Mouse (Mus musculus): ENCODE measurements around the gene Ppp1r9b. TPM values are rescaled to one million over a fixed set of nuclear protein-coding genes. Genes with fewer than 3 reads are reported as not detected.

The Ppp1r9b gene
- polyA plus RNA-seq, 1 experiment from 2014 or later, result 14.3 TPM

GRCm38 (mm10) chr11:95038818-95039655 lies 48.2 kb downstream of the Ppp1r9b start:
- Histone ChIP-seq H3K36me3 (ENCODE audit: insufficient read depth) (0 out of 2 replicates have a peak, but pooled peaks cover 2% of the 10 kb centered on the region), H3K4me1 (ENCODE audit: insufficient read depth) (peaks cover 7% of the 10 kb centered on the region; the same call in 1 of the 2 replicates), H3K27ac (ENCODE audit: low read depth) (no peak overlapping the region), H3K9me3 (ENCODE audit: low read depth, low read length) (no peaks in the 10 kb centered on the region), H3K4me3 (ENCODE audit: low read depth, low read length) (no peak overlapping the region), H3K4me2 (no peak overlapping the region), H3K9ac (no peak overlapping the region), H3K27me3 (ENCODE audit: insufficient read depth, low read length) (no peaks in the 10 kb centered on the region)
- WGBS, result 76% methylated on average over 13 of the region's 13 CpGs
- ATAC-seq (ENCODE audit: insufficient read depth) (no peak), DNase-seq (peak; percentile 20)
- no peak for TF ChIP-seq CTCF (IDR thresholded peaks at IDR 0.05; ENCODE audit: low read depth)

- Histone ChIP-seq H3K36me3 (ENCODE audit: insufficient read depth) (peaks cover 6% of the 10 kb centered on the region; the same call in 1 of the 2 replicates), H3K9me3 (ENCODE audit: low read depth, low read length) (no peaks in the 10 kb centered on the region), H3K4me3 (ENCODE audit: low read depth, low read length) (peak overlapping the region; percentile 77), H3K9ac (no peak overlapping the region; the same call in 1 of the 2 replicates), H3K4me2 (peak overlapping the region; percentile 93), H3K27ac (ENCODE audit: low read depth) (no peak overlapping the region; the same call in 1 of the 2 replicates), H3K4me1 (ENCODE audit: insufficient read depth) (peaks cover 7% of the 10 kb centered on the region; the same call in 1 of the 2 replicates), H3K27me3 (ENCODE audit: insufficient read depth, low read length) (no peaks in the 10 kb centered on the region)
- TF ChIP-seq CTCF (IDR thresholded peaks at IDR 0.05; ENCODE audit: low read depth), result no peak
- ATAC-seq (ENCODE audit: insufficient read depth), result no peak
- 70% methylated on average over 4 of the region's 4 CpGs for WGBS
- no peak for DNase-seq
Observed at GRCm38 (mm10) chr11:95039766-95040165, 48.9 kb downstream of the Ppp1r9b start.

- no peaks in the 10 kb centered on the region for H3K27me3 ChIP-seq (ENCODE audit: insufficient read depth, low read length)
- no peak for TF ChIP-seq CTCF (IDR thresholded peaks at IDR 0.05; ENCODE audit: low read depth)
- H3K36me3 ChIP-seq (ENCODE audit: insufficient read depth), result peaks cover 9% of the 10 kb centered on the region; the same call in 1 of the 2 replicates
- no peaks in the 10 kb centered on the region for H3K9me3 ChIP-seq (ENCODE audit: low read depth, low read length)
- peaks cover 7% of the 10 kb centered on the region; the same call in 1 of the 2 replicates for H3K4me1 ChIP-seq (ENCODE audit: insufficient read depth)
- H3K4me3 ChIP-seq (ENCODE audit: low read depth, low read length), result peak overlapping the region; percentile 77
- H3K4me2 ChIP-seq, result peak overlapping the region; percentile 93
- DNase-seq, result peak; percentile 52
- peak overlapping the region; percentile 73 for H3K27ac ChIP-seq (ENCODE audit: low read depth)
- peak; percentile 40 for ATAC-seq (ENCODE audit: insufficient read depth)
- H3K9ac ChIP-seq, result peak overlapping the region; percentile 73
- WGBS, result under 1% methylated on average over 20 of the region's 20 CpGs
Observed at GRCm38 (mm10) chr11:95040491-95041138, 49.8 kb downstream of the Ppp1r9b start.

- Histone ChIP-seq H3K4me3 (ENCODE audit: low read depth, low read length) (peak within 1 kb of the TSS; percentile 77), H3K27ac (ENCODE audit: low read depth) (peak within 1 kb of the TSS; percentile 73), H3K27me3 (ENCODE audit: insufficient read depth, low read length) (no peaks in the 10 kb centered on the region), H3K4me1 (ENCODE audit: insufficient read depth) (peaks cover 7% of the 10 kb centered on the region; the same call in 1 of the 2 replicates), H3K9me3 (ENCODE audit: low read depth, low read length) (no peaks in the 10 kb centered on the region), H3K36me3 (ENCODE audit: insufficient read depth) (peaks cover 9% of the 10 kb centered on the region; the same call in 1 of the 2 replicates), H3K9ac (peak within 1 kb of the TSS; percentile 73), H3K4me2 (peak within 1 kb of the TSS; percentile 93)
- TF ChIP-seq CTCF (IDR thresholded peaks at IDR 0.05; ENCODE audit: low read depth), result no peak
- ATAC-seq (ENCODE audit: insufficient read depth), result peak; percentile 97
- WGBS, result 0% methylated on average over 41 of the region's 41 CpGs
- peak; percentile 98 for DNase-seq
Observed at GRCm38 (mm10) chr11:95041139-95041609, 50.3 kb downstream of the Ppp1r9b start, which contains the start of gene Pdk2. TSS of gene Pdk2 (minus strand) at chr11:95041354.

- Histone ChIP-seq H3K4me3 (ENCODE audit: low read depth, low read length) (peak overlapping the region; percentile 77), H3K27me3 (ENCODE audit: insufficient read depth, low read length) (no peaks in the 10 kb centered on the region), H3K36me3 (ENCODE audit: insufficient read depth) (peaks cover 14% of the 10 kb centered on the region; the same call in 1 of the 2 replicates), H3K9me3 (ENCODE audit: low read depth, low read length) (no peaks in the 10 kb centered on the region), H3K4me1 (ENCODE audit: insufficient read depth) (peaks cover 7% of the 10 kb centered on the region; the same call in 1 of the 2 replicates), H3K9ac (peak overlapping the region; percentile 44; the same call in 1 of the 2 replicates), H3K4me2 (peak overlapping the region; percentile 93), H3K27ac (ENCODE audit: low read depth) (no peak overlapping the region)
- peak; percentile 94 for DNase-seq
- ATAC-seq (ENCODE audit: insufficient read depth), result peak; percentile 16; the same call in 1 of the 2 replicates
- TF ChIP-seq CTCF (IDR thresholded peaks at IDR 0.05; ENCODE audit: low read depth), result peak; percentile 81
- 1% methylated on average over 11 of the region's 11 CpGs for WGBS
Observed at GRCm38 (mm10) chr11:95042096-95042495, 51.3 kb downstream of the Ppp1r9b start.

GRCm38 (mm10) chr11:95043060-95043459 lies 52.2 kb downstream of the Ppp1r9b start:
- Histone ChIP-seq H3K4me2 (no peak overlapping the region), H3K4me3 (ENCODE audit: low read depth, low read length) (no peak overlapping the region), H3K27ac (ENCODE audit: low read depth) (no peak overlapping the region), H3K9ac (no peak overlapping the region), H3K27me3 (ENCODE audit: insufficient read depth, low read length) (no peaks in the 10 kb centered on the region), H3K36me3 (ENCODE audit: insufficient read depth) (peaks cover 14% of the 10 kb centered on the region; the same call in 1 of the 2 replicates), H3K4me1 (ENCODE audit: insufficient read depth) (peaks cover 7% of the 10 kb centered on the region; the same call in 1 of the 2 replicates), H3K9me3 (ENCODE audit: low read depth, low read length) (no peaks in the 10 kb centered on the region)
- ATAC-seq (ENCODE audit: insufficient read depth) (no peak), DNase-seq (no peak)
- no peak for TF ChIP-seq CTCF (IDR thresholded peaks at IDR 0.05; ENCODE audit: low read depth)
- WGBS, result 84% methylated on average over 4 of the region's 4 CpGs

Data from lung, embryonic 14.5 days (tissue).